Mouse (Mus musculus): ENCODE results near the gene Fem1a. TPM values are rescaled to one million over a fixed set of nuclear protein-coding genes. Genes with fewer than 3 reads are reported as not detected.

Fem1a gene
- polyA plus RNA-seq, 1 experiment, result 29.4 TPM

- Histone ChIP-seq H3K4me1 (ENCODE audit: control insufficient read depth, insufficient read depth, low read length) (peaks cover 7% of the 10 kb centered on the region), H3K4me3 (replicated peaks; ENCODE audit: extremely low read depth, low read depth, low read length) (peak overlapping the region; percentile 88)
- TF ChIP-seq POLR2A (IDR thresholded peaks at IDR 0.05; ENCODE audit: borderline replicate concordance, extremely low read depth, low read depth, low read length) (no peak), CTCF (IDR thresholded peaks at IDR 0.05; ENCODE audit: insufficient read depth, low read length) (no peak)
- 12% methylated on average over 5 of the region's 5 CpGs for WGBS
- DNase-seq, result peak; percentile 38
These were observed 19.4 kb downstream of the Fem1a start for GRCm38 (mm10) chr17:56275842-56276480.

DNA sequence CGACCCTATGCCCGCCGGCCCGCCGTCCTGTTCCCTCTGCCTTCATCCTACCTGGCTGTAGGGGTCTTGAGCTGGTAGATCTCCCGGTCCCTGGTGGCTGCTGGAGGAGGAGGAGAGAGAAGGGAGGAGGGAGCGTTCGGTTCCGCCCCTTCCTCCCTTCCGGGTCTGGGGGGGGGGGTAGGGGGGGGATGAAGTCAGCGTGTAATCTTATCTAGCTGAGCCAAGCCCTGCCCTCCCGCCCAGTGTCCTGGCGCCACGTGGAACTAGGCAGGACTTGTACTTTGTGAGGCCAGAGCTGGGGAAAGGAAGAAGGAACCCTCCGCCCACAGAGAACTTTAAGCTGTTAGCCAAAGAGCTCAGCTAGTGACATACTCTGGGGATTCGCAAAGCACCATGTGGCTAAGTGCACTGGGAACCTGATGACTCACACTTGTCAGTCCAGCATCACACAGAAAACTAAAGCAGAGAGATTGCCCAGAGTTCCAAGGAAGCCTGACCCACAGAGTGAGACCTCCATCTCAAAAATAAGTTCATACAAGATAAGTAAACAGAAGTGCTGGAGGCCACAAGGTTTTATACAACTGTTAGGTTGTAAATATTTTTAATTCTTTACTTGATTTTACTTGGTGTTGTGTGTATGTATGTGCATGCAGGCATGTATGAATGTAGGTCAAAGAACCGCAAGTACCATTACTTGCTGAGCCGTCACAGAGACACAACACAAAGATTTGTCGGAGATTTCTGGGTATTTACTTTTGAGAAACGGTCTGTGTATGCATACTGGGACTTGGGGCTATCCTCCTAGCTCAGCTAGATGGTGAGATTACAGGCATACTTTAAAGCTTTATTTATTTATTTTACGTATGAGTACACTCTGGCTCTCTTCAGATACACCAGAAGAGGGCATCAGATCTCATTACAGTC lies 20.3 kb downstream of the Fem1a start, which contains the start of gene Ticam1:
Ticam1 (minus strand) TSS at position 144 of the 924 bp plus-strand sequence.
- 2% methylated on average over 21 of the region's 21 CpGs for WGBS
- TF ChIP-seq POLR2A (IDR thresholded peaks at IDR 0.05; ENCODE audit: borderline replicate concordance, extremely low read depth, low read depth, low read length) (peak; percentile 75; the same call in 1 of the 2 replicates), CTCF (IDR thresholded peaks at IDR 0.05; ENCODE audit: insufficient read depth, low read length) (no peak)
- Histone ChIP-seq H3K4me1 (ENCODE audit: control insufficient read depth, insufficient read depth, low read length) (peaks cover 7% of the 10 kb centered on the region), H3K4me3 (replicated peaks; ENCODE audit: extremely low read depth, low read depth, low read length) (peak within 1 kb of the TSS; percentile 88)
- peak; percentile 81 for DNase-seq

DNA sequence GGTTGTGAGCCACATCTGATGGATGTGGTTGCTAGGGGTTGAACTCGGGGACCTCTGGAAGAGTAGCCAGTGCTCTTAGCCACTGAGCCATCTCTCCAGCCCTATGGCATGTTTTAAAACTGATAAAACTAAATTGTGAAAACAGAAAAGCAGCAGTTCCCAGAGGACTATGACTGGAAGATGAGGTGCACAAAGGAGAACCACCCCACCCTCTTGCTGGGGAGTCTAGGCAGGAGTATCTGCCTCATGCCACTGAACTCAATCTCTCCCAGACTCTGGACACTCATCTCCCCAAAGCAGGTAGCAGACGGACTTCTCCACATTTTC lies 20.9 kb downstream of the Fem1a start:
- Histone ChIP-seq H3K4me1 (ENCODE audit: control insufficient read depth, insufficient read depth, low read length) (peaks cover 7% of the 10 kb centered on the region), H3K4me3 (replicated peaks; ENCODE audit: extremely low read depth, low read depth, low read length) (no peak overlapping the region)
- no peak for TF ChIP-seq CTCF (IDR thresholded peaks at IDR 0.05; ENCODE audit: insufficient read depth, low read length)
- no peak for TF ChIP-seq POLR2A (IDR thresholded peaks at IDR 0.05; ENCODE audit: borderline replicate concordance, extremely low read depth, low read depth, low read length)
- 36% methylated on average over 2 of the region's 2 CpGs for WGBS
- DNase-seq, result no peak

- H3K4me3 ChIP-seq (replicated peaks; ENCODE audit: extremely low read depth, low read depth, low read length), result no peak overlapping the region
- DNase-seq, result no peak
- WGBS, result 88% methylated on average over 5 of the region's 5 CpGs
These were observed 21.7 kb downstream of the Fem1a start for GRCm38 (mm10) chr17:56278340-56278739.

GRCm38 (mm10) chr17:56279481-56280155 lies 23.0 kb downstream of the Fem1a start:
- no peak for DNase-seq
- H3K4me3 ChIP-seq (replicated peaks; ENCODE audit: extremely low read depth, low read depth, low read length), result no peak overlapping the region
- WGBS, result 91% methylated on average over 12 of the region's 12 CpGs
- no peak for TF ChIP-seq CTCF (IDR thresholded peaks at IDR 0.05; ENCODE audit: insufficient read depth, low read length)
- no peak for TF ChIP-seq POLR2A (IDR thresholded peaks at IDR 0.05; ENCODE audit: borderline replicate concordance, extremely low read depth, low read depth, low read length)
- H3K4me1 ChIP-seq (ENCODE audit: control insufficient read depth, insufficient read depth, low read length), result peaks cover 7% of the 10 kb centered on the region

More at GRCm38 (mm10) chr17:56278340-56278739, 21.7 kb downstream of the Fem1a start:
- TF ChIP-seq POLR2A (IDR thresholded peaks at IDR 0.05; ENCODE audit: borderline replicate concordance, extremely low read depth, low read depth, low read length) (no peak), CTCF (IDR thresholded peaks at IDR 0.05; ENCODE audit: insufficient read depth, low read length) (no peak)
- H3K4me1 ChIP-seq (ENCODE audit: control insufficient read depth, insufficient read depth, low read length), result peaks cover 7% of the 10 kb centered on the region

GRCm38 (mm10) chr17:56281193-56281592 lies 24.6 kb downstream of the Fem1a start:
- no peak for TF ChIP-seq CTCF (IDR thresholded peaks at IDR 0.05; ENCODE audit: insufficient read depth, low read length)
- TF ChIP-seq POLR2A (IDR thresholded peaks at IDR 0.05; ENCODE audit: borderline replicate concordance, extremely low read depth, low read depth, low read length), result no peak
- Histone ChIP-seq H3K4me1 (ENCODE audit: control insufficient read depth, insufficient read depth, low read length) (peaks cover 4% of the 10 kb centered on the region), H3K4me3 (replicated peaks; ENCODE audit: extremely low read depth, low read depth, low read length) (no peak overlapping the region)
- 90% methylated on average over 12 of the region's 12 CpGs for WGBS
- no peak for DNase-seq

DNA sequence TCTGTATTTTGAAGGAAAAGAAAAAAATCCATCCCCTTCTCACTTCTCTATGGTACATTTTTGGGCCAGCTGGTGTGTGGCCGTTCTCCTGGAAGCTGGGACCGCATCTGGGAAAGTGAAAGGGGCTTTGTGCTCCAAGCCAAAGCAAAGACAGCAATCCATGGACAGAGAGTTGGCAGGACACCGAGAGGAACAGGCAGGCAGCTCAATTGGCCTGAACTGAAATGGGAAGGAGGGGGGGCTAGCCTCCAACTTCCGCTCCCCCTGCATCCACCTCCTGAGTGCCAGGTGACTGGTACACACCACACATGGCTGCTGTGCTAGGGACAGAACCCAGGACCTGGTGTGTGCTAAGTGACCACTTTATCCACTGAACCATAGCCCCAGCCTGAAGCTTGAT lies 26.2 kb downstream of the Fem1a start:
- DNase-seq, result no peak
- Histone ChIP-seq H3K4me3 (replicated peaks; ENCODE audit: extremely low read depth, low read depth, low read length) (no peak overlapping the region), H3K4me1 (ENCODE audit: control insufficient read depth, insufficient read depth, low read length) (peaks cover 4% of the 10 kb centered on the region)
- WGBS, result 81% methylated on average over 4 of the region's 4 CpGs
- no peak for TF ChIP-seq CTCF (IDR thresholded peaks at IDR 0.05; ENCODE audit: insufficient read depth, low read length)
- TF ChIP-seq POLR2A (IDR thresholded peaks at IDR 0.05; ENCODE audit: borderline replicate concordance, extremely low read depth, low read depth, low read length), result no peak

- 86% methylated on average over 8 of the region's 8 CpGs for WGBS
- H3K4me1 ChIP-seq (ENCODE audit: control insufficient read depth, insufficient read depth, low read length), result 0 out of 2 replicates have a peak, but pooled peaks cover 3% of the 10 kb centered on the region
- no peak overlapping the region for H3K4me3 ChIP-seq (replicated peaks; ENCODE audit: extremely low read depth, low read depth, low read length)
- TF ChIP-seq POLR2A (IDR thresholded peaks at IDR 0.05; ENCODE audit: borderline replicate concordance, extremely low read depth, low read depth, low read length), result no peak
- no peak for TF ChIP-seq CTCF (IDR thresholded peaks at IDR 0.05; ENCODE audit: insufficient read depth, low read length)
- DNase-seq, result no peak
These were observed 26.7 kb downstream of the Fem1a start for GRCm38 (mm10) chr17:56283316-56283715.

DNA sequence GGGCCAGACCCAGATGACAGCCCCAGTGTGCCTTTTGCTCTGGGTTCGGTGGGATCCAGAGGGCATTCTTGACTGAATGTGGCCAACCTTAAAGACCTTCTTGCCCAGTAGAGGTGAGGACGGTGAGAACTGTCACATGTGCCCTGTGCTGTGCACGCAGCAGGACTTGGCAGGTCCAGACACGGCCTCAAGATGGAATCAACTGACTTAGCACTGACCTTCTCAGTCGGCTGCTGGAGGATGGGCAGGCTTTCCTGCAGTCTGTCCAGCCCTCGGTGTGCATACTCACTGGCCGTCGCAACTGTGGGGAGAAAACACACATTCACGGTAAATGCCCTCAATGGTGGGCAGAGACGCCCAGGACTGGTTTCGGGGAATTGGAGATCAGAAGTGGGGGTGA lies 29.4 kb downstream of the Fem1a start:
- no peak for DNase-seq
- TF ChIP-seq POLR2A (IDR thresholded peaks at IDR 0.05; ENCODE audit: borderline replicate concordance, extremely low read depth, low read depth, low read length) (no peak), CTCF (IDR thresholded peaks at IDR 0.05; ENCODE audit: insufficient read depth, low read length) (no peak)
- Histone ChIP-seq H3K4me3 (replicated peaks; ENCODE audit: extremely low read depth, low read depth, low read length) (no peak overlapping the region), H3K4me1 (ENCODE audit: control insufficient read depth, insufficient read depth, low read length) (0 out of 2 replicates have a peak, but pooled peaks cover 3% of the 10 kb centered on the region)
- 91% methylated on average over 11 of the region's 11 CpGs for WGBS
